Mouse (Mus musculus) heart, postnatal 0 days (tissue): ENCODE measurements around the gene Arhgap23.

Experiments
- CTCF ChIP-seq: IDR thresholded peaks from 2 replicates; pipeline ENCODE4 v1.5.1; 2016; ENCODE audit warnings: antibody characterized with exemption, control low read depth, low read depth
- EP300 ChIP-seq: IDR thresholded peaks from 2 replicates; pipeline ENCODE4 v1.6.1; 2016; ENCODE audit warnings: antibody characterized with exemption, low read depth

GRCm38 (mm10) chr11:97404761-97405190, 10.6 kb upstream of the Arhgap23 start:
- TF ChIP-seq CTCF (no peak), EP300 (no peak)
